20 mouse cellular contexts compared by ENCODE assay signal in genomic region chr3:20133745-20134144, GRCm38 (mm10). TPM values are rescaled to one million over a fixed set of nuclear protein-coding genes. Genes with fewer than 3 reads are reported as not detected.
A peak's percentile ranks its signal among the peaks of the same experiment; 100 is the strongest.
DNase-seq lines count a peak whose midpoint lies in the region; ATAC-seq and TF ChIP-seq lines count a peak whose summit lies in the region.
"Had no signal": no experiment of that assay in that cellular context is flagged by ENCODE, and none has a peak within 500 bp of the region (broad histone marks: within the 10 kb centered on the region; RNA-seq: fewer than 3 reads in every experiment).

No protein-coding gene starts in this region.

- no peaks in the 10 kb centered on the region for H3K27me3 ChIP-seq in heart, embryonic 15.5 days
- no peaks in the 10 kb centered on the region for H3K27me3 ChIP-seq in heart, adult 2 months (ENCODE audit: control insufficient read depth, insufficient read depth, low read length)
- no peaks in the 10 kb centered on the region for H3K27me3 ChIP-seq in lung, postnatal 0 days (replicated peaks; ENCODE audit: insufficient read depth, low read length)
- H3K27me3 ChIP-seq: kidney, embryonic 15.5 days; limb, embryonic 12.5 days; liver, embryonic 13.5 days; midbrain, embryonic 13.5 days; neural tube, embryonic 13.5 days had no signal

- no peak for TF ChIP-seq POLR2A in heart, adult 2 months (IDR thresholded peaks at IDR 0.05; ENCODE audit: insufficient read depth, low read depth, low read length)

- intact Hi-C loops in gastrocnemius, adult 2 months (cut with DNase I): no loop called here
- intact Hi-C loops in heart, adult 2 months (cut with DNase I): no loop called here

- no peak overlapping the region for H3K4me2 ChIP-seq in heart, embryonic 15.5 days
- no peak overlapping the region for H3K4me2 ChIP-seq in lung, postnatal 0 days (replicated peaks; ENCODE audit: low read depth, low read length)
- H3K4me2 ChIP-seq: kidney, embryonic 15.5 days; limb, embryonic 12.5 days; liver, embryonic 13.5 days; midbrain, embryonic 13.5 days; neural tube, embryonic 13.5 days had no signal

- ATAC-seq in heart, embryonic 15.5 days (replicated peaks; ENCODE audit: insufficient number of reproducible peaks, insufficient read depth, low FRiP score, low read depth): no peak
- no peak for ATAC-seq in lung, postnatal 0 days
- ATAC-seq: hindbrain, postnatal 0 days; intestine, postnatal 0 days; midbrain, embryonic 13.5 days had no signal

- peaks cover 50% of the 10 kb centered on the region for H3K36me3 ChIP-seq in heart, embryonic 15.5 days
- peaks cover 23% of the 10 kb centered on the region for H3K36me3 ChIP-seq in heart, adult 2 months (ENCODE audit: control insufficient read depth, insufficient read depth, low read length)
- H3K36me3 ChIP-seq in lung, postnatal 0 days (ENCODE audit: insufficient read depth, low read length): peaks cover 15% of the 10 kb centered on the region; the same call in 1 of the 2 replicates
- H3K36me3 ChIP-seq: neural tube, embryonic 13.5 days had no signal

- peak overlapping the region; percentile 89 for H3K27ac ChIP-seq in gastrocnemius, adult 2 months
- H3K27ac ChIP-seq in heart, embryonic 15.5 days: peak overlapping the region; percentile 68
- no peak overlapping the region for H3K27ac ChIP-seq in heart, adult 2 months
- H3K27ac ChIP-seq in lung, postnatal 0 days (ENCODE audit: low read length): peak overlapping the region; percentile 64
- H3K27ac ChIP-seq: hindbrain, embryonic 10.5 days; hindbrain, postnatal 0 days; kidney, embryonic 15.5 days; limb, embryonic 12.5 days; liver, embryonic 13.5 days; midbrain, embryonic 13.5 days; neural tube, embryonic 13.5 days had no signal

- no peak for TF ChIP-seq EP300 in heart, adult 2 months (IDR thresholded peaks at IDR 0.05; ENCODE audit: insufficient read depth, low read depth, low read length)
- no peak for TF ChIP-seq EP300 in lung, postnatal 0 days (IDR thresholded peaks at IDR 0.05)

- peaks cover 74% of the 10 kb centered on the region for H3K4me1 ChIP-seq in heart, embryonic 15.5 days (replicated peaks)
- peaks cover 14% of the 10 kb centered on the region for H3K4me1 ChIP-seq in heart, adult 2 months (ENCODE audit: control insufficient read depth, insufficient read depth, low read length)
- no peaks in the 10 kb centered on the region; the same call in 1 of the 2 replicates for H3K4me1 ChIP-seq in lung, postnatal 0 days (ENCODE audit: insufficient read depth, low read depth, low read length)
- H3K4me1 ChIP-seq: hindbrain, embryonic 10.5 days; kidney, embryonic 15.5 days; limb, embryonic 12.5 days; liver, embryonic 13.5 days; midbrain, embryonic 13.5 days; neural tube, embryonic 13.5 days had no signal

- no peak overlapping the region for H3K9ac ChIP-seq in heart, embryonic 15.5 days
- no peak overlapping the region for H3K9ac ChIP-seq in heart, adult 2 months (ENCODE audit: low read depth, low read length)
- H3K9ac ChIP-seq in lung, postnatal 0 days (replicated peaks; ENCODE audit: low read depth): no peak overlapping the region
- H3K9ac ChIP-seq: kidney, embryonic 15.5 days; limb, embryonic 12.5 days; liver, embryonic 13.5 days; midbrain, embryonic 13.5 days; neural tube, embryonic 13.5 days had no signal

- no peaks in the 10 kb centered on the region for H3K9me3 ChIP-seq in heart, embryonic 15.5 days (replicated peaks)
- H3K9me3 ChIP-seq in lung, postnatal 0 days (ENCODE audit: low read length): no peaks in the 10 kb centered on the region
- H3K9me3 ChIP-seq: hindbrain, embryonic 10.5 days; kidney, embryonic 15.5 days; limb, embryonic 12.5 days; liver, embryonic 13.5 days; midbrain, embryonic 13.5 days; neural tube, embryonic 13.5 days had no signal

- no peak for TF ChIP-seq CTCF in gastrocnemius, adult 2 months (IDR thresholded peaks at IDR 0.05)
- no peak for TF ChIP-seq CTCF in heart, adult 2 months (IDR thresholded peaks at IDR 0.05)
- TF ChIP-seq CTCF in lung, postnatal 0 days (IDR thresholded peaks at IDR 0.05): no peak

- H3K79me2 ChIP-seq in heart, adult 2 months (replicated peaks; ENCODE audit: control insufficient read depth, insufficient read depth, low read length): no peaks in the 10 kb centered on the region; the same call in 1 of the 2 replicates

- DNase-seq in gastrocnemius, adult 2 months: no peak
- DNase-seq in gastrocnemius, adult 18-20 months (ENCODE audit: low spot score): no peak
- DNase-seq in heart, adult 2 months: no peak
- peak; percentile 66 for DNase-seq in lung, postnatal 0 days (ENCODE audit: low spot score)
- DNase-seq in lung, postnatal 4 days: no peak
- peak; percentile 27 for DNase-seq in telencephalon, adult 2 months (ENCODE audit: low read depth, low spot score)
- no peak for DNase-seq in neural tube, embryonic 10.5 days (ENCODE audit: extremely low spot score, low spot score)
- DNase-seq: B cell, adult 2 months; cerebellum, adult 9-11 months; gastrocnemius, postnatal 14 days; liver, embryonic 13.5 days; thymus, postnatal 14 days had no signal

- H3K4me3 ChIP-seq in gastrocnemius, adult 2 months: no peak overlapping the region
- no peak overlapping the region for H3K4me3 ChIP-seq in heart, embryonic 15.5 days
- H3K4me3 ChIP-seq in heart, adult 2 months: no peak overlapping the region
- H3K4me3 ChIP-seq in lung, postnatal 0 days (ENCODE audit: low read depth, low read length): no peak overlapping the region
- H3K4me3 ChIP-seq: hindbrain, embryonic 10.5 days; kidney, embryonic 15.5 days; limb, embryonic 12.5 days; liver, embryonic 13.5 days; midbrain, embryonic 13.5 days; neural tube, embryonic 13.5 days had no signal

- 15% methylated on average over 1 of the region's 1 CpGs for WGBS in heart, embryonic 15.5 days
- 20% methylated on average over 1 of the region's 1 CpGs for WGBS in heart, adult 2 months
- 72% methylated on average over 1 of the region's 1 CpGs for WGBS in lung, postnatal 0 days

RNA-seq across cellular contexts. Expression of gene Gyg, which starts 21.4 kb away (rescaled TPM):
- 100 to 1,000 TPM; 437 to 466 TPM for total RNA-seq in gastrocnemius, adult 2 months (2021)
- 100 to 1,000 TPM; 451 to 474 TPM for total RNA-seq in gastrocnemius, adult 18-20 months (2021)
- 463 and 501 TPM in 2 replicates for polyA plus RNA-seq in heart, embryonic 15.5 days (2015; fragmentation: Nextera tagmentation; extraction: Ambion mirVana)
- 100 to 1,000 TPM; 145 to 161 TPM for total RNA-seq in heart, adult 2 months (2021)
- polyA plus RNA-seq in heart, adult 2 months (2012; rRNA removed): 114 and 195 TPM in 2 replicates
- 359 and 383 TPM in 2 replicates for polyA plus RNA-seq in lung, postnatal 0 days (2015; fragmentation: Nextera tagmentation; extraction: Ambion mirVana)

Comparison
In these comparisons a context has a peak if more than half of its experiments do, and no peak if none do; other contexts are left out.
1. DNase-seq: peak in lung, postnatal 0 days (single experiment) and telencephalon, adult 2 months (single experiment); none in gastrocnemius, adult 2 months (single experiment), gastrocnemius, adult 18-20 months (single experiment), heart, adult 2 months (0 of 2), lung, postnatal 4 days (0 of 2) and neural tube, embryonic 10.5 days (single experiment).